In the genomic region with DNA sequence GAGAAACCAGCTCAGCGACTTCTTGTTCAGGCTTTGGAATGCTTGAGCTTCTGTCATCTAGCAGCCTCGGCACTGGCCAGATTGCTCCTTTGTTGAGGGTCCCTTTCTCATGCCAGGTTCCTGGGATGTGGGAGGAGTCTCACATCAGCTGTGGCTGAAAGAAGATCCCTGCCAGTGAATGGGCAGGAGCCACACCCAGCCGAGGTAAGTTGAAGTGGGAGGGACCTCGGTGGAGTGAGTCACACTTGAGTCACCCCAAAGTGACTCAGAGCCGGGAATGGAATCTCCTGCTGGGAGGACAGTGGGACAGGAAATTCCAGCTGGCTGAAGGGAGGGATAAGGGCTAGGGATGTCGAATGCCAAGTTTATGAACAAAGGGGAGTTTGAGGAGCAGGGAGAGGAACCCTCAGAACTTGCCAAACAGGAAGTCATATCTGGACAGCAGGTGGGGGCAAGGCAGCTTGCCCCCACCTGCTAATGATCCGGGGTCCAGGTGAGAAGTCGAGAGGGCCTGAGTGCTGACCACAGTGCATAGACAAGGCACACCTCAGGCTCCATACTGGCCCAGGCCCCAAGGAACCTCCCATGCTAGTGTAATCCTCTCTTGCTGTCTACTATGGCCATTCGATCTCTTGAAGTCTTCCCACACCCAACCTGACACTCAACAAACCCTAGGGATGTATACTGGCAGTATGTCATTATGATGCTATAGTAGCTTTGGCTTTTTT, we compare ENCODE assay signal across 8 mouse cellular contexts. TPM values are rescaled to one million over a fixed set of nuclear protein-coding genes. Genes with fewer than 3 reads are reported as not detected.
DNase-seq lines count a peak whose midpoint lies in the region; ATAC-seq lines count a peak whose summit lies in the region.

No protein-coding gene starts in this region.

- H3K9ac ChIP-seq in liver, embryonic 12.5 days: no peak overlapping the region

- no peaks in the 10 kb centered on the region for H3K27me3 ChIP-seq in liver, embryonic 12.5 days (replicated peaks)

- no peaks in the 10 kb centered on the region for H3K36me3 ChIP-seq in liver, embryonic 12.5 days

- H3K27ac ChIP-seq in liver, embryonic 12.5 days: no peak overlapping the region

- H3K4me1 ChIP-seq in liver, embryonic 12.5 days: 0 out of 2 replicates have a peak, but pooled peaks cover 4% of the 10 kb centered on the region

- ATAC-seq in liver, embryonic 12.5 days: no peak

- H3K4me3 ChIP-seq in liver, embryonic 12.5 days: no peak overlapping the region

- H3K9me3 ChIP-seq in liver, embryonic 12.5 days (replicated peaks): no peaks in the 10 kb centered on the region

- 22% methylated on average over 9 of the region's 9 CpGs for WGBS in liver, embryonic 12.5 days (ENCODE audit: insufficient replicate concordance)

- no peak overlapping the region for H3K4me2 ChIP-seq in liver, embryonic 12.5 days

- DNase-seq in liver: peak; percentile 23
- DNase-seq in adrenal gland, postnatal 36 days: peak; percentile 68 to 73
- peak; percentile 59 for DNase-seq in gonadal fat pad, adult 2 months (ENCODE audit: low read depth)
- DNase-seq in kidney, adult 9 months: peak; percentile 36
- DNase-seq in lung, postnatal 25 days (ENCODE audit: low spot score): peak; percentile 71
- DNase-seq in layer of hippocampus, postnatal 36 days: no peak
- DNase-seq in spleen, postnatal 14 days (ENCODE audit: low spot score in 2 of 2): no peak

RNA-seq across cellular contexts. Expression of gene Kcmf1, which starts 27.1 kb away (rescaled TPM):
- 48.7 and 49.2 TPM in 2 replicates for polyA plus RNA-seq in liver, embryonic 12.5 days (2016; fragmentation: Nextera tagmentation; extraction: Ambion mirVana)
- total RNA-seq in adrenal gland, postnatal 36 days (2021): 100 to 1,000 TPM in 1 of 2 experiments, 10 to 100 TPM in 1; 88.9 to 100 TPM
- 79.3 and 93.0 TPM in 2 replicates for polyA plus RNA-seq in gonadal fat pad, adult 2 months (2012; rRNA removed)
- total RNA-seq in layer of hippocampus, postnatal 36 days (2021): 10 to 100 TPM; 62.3 to 64.6 TPM

RNA-seq across cellular contexts. Expression of gene Tmsb10, which starts 31.6 kb away (rescaled TPM):
- 571 and 617 TPM in 2 replicates for polyA plus RNA-seq in liver, embryonic 12.5 days (2016; fragmentation: Nextera tagmentation; extraction: Ambion mirVana)
- total RNA-seq in adrenal gland, postnatal 36 days (2021): 100 to 1,000 TPM; 175 to 225 TPM
- polyA plus RNA-seq in gonadal fat pad, adult 2 months (2012; rRNA removed): 39.2 and 41.2 TPM in 2 replicates
- total RNA-seq in layer of hippocampus, postnatal 36 days (2021): 100 to 1,000 TPM; 343 to 346 TPM

Comparison
In these comparisons a context has a peak if more than half of its experiments do, and no peak if none do; other contexts are left out.
1. DNase-seq: peak in liver (single experiment), adrenal gland, postnatal 36 days (2 of 2), gonadal fat pad, adult 2 months (single experiment), kidney, adult 9 months (single experiment) and lung, postnatal 25 days (single experiment); none in layer of hippocampus, postnatal 36 days (0 of 2) and spleen, postnatal 14 days (0 of 2).